Mouse (Mus musculus): Measurements from ENCODE around the gene Lrmda. TPM values are rescaled to one million over a fixed set of nuclear protein-coding genes. Genes with fewer than 3 reads are reported as not detected.

Gene Lrmda
- polyA plus RNA-seq, 1 experiment from 2014 or later: 0.60 TPM

- no peak overlapping the region for H3K9ac ChIP-seq
- H3K27ac ChIP-seq (replicated peaks): no peak overlapping the region
- 28% methylated on average over 3 of the region's 3 CpGs for WGBS
- H3K4me3 ChIP-seq: no peak overlapping the region
- H3K9me3 ChIP-seq: no peaks in the 10 kb centered on the region
- peaks cover 13% of the 10 kb centered on the region for H3K4me1 ChIP-seq
- no peak for ATAC-seq (ENCODE audit: extremely low read depth, insufficient number of reproducible peaks, low FRiP score, low TSS enrichment)
- no peak overlapping the region for H3K4me2 ChIP-seq
- no peaks in the 10 kb centered on the region for H3K36me3 ChIP-seq
- no peaks in the 10 kb centered on the region for H3K27me3 ChIP-seq (replicated peaks)
Measured at GRCm38 (mm10) chr14:22144014-22144413, 124.5 kb downstream of the Lrmda start.

DNA sequence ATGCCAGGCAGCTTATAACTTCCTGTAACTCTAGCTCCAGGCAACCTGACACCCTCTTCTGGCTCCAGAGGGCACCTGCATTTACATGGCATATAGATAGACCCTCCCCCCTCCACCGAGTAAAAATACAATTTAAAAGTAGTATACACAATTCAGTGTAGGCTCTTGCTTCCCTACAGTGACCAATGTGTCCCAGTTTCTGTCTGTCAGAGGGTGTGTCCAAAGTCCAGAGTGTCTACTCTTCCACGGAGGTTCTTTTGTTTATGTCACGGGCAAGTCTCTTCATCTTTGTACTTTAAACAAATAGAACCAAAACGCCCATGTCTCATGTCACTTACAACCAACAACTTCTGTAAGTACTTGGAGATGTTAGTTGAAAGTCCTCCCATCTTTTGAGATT is 126.4 kb downstream of the Lrmda start:
- Histone ChIP-seq H3K4me1 (peaks cover 13% of the 10 kb centered on the region), H3K27me3 (replicated peaks) (no peaks in the 10 kb centered on the region), H3K4me2 (no peak overlapping the region), H3K9me3 (no peaks in the 10 kb centered on the region), H3K27ac (replicated peaks) (no peak overlapping the region), H3K9ac (no peak overlapping the region), H3K4me3 (no peak overlapping the region), H3K36me3 (no peaks in the 10 kb centered on the region)
- ATAC-seq (ENCODE audit: extremely low read depth, insufficient number of reproducible peaks, low FRiP score, low TSS enrichment): no peak
- 60% methylated on average over 4 of the region's 4 CpGs for whole genome bisulfite sequencing

- ATAC-seq (ENCODE audit: extremely low read depth, insufficient number of reproducible peaks, low FRiP score, low TSS enrichment): no peak
- H3K27me3 ChIP-seq (replicated peaks): no peaks in the 10 kb centered on the region; the same call in 1 of the 2 replicates
- H3K36me3 ChIP-seq: no peaks in the 10 kb centered on the region
- H3K9ac ChIP-seq: no peak overlapping the region
- no peak overlapping the region for H3K4me3 ChIP-seq
- WGBS: 70% methylated on average over 12 of the region's 12 CpGs
- H3K27ac ChIP-seq (replicated peaks): no peak overlapping the region
- H3K4me2 ChIP-seq: no peak overlapping the region
- H3K4me1 ChIP-seq: peaks cover 13% of the 10 kb centered on the region
- no peaks in the 10 kb centered on the region for H3K9me3 ChIP-seq
Measured at GRCm38 (mm10) chr14:22146508-22147044, 127.1 kb downstream of the Lrmda start.

GRCm38 (mm10) chr14:22147341-22148024 is 128.0 kb downstream of the Lrmda start:
- no peak overlapping the region for H3K4me3 ChIP-seq
- H3K9me3 ChIP-seq: no peaks in the 10 kb centered on the region
- H3K27ac ChIP-seq (replicated peaks): no peak overlapping the region
- H3K4me1 ChIP-seq: peaks cover 15% of the 10 kb centered on the region
- peaks cover 3% of the 10 kb centered on the region; the same call in 1 of the 2 replicates for H3K27me3 ChIP-seq (replicated peaks)
- no peak overlapping the region for H3K4me2 ChIP-seq
- 26% methylated on average over 4 of the region's 4 CpGs for WGBS
- H3K36me3 ChIP-seq: no peaks in the 10 kb centered on the region
- ATAC-seq (ENCODE audit: extremely low read depth, insufficient number of reproducible peaks, low FRiP score, low TSS enrichment): no peak
- no peak overlapping the region for H3K9ac ChIP-seq

DNA sequence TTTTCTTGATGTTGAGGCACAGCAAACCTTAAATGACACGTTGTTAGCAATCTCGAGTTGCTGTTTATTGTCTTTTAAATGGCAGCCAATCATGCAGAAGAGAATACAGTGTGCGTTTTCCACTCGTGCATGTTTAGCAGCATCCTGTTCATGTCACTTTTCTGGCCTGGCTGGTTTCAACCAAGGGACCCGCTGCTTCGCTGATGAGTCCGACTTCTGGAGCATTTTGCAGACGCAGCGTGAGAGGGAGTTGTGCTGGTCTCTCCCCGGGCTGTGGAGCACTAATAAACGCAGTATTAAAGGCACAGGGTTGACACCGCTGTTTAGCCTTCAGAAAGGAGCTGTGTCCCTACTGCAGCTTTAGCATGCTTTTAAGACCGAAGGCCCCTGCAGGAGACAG is 133.2 kb downstream of the Lrmda start:
- Histone ChIP-seq H3K9ac (no peak overlapping the region), H3K4me3 (no peak overlapping the region), H3K4me1 (peaks cover 39% of the 10 kb centered on the region), H3K36me3 (no peaks in the 10 kb centered on the region), H3K27me3 (replicated peaks) (peaks cover 3% of the 10 kb centered on the region; the same call in 1 of the 2 replicates), H3K27ac (replicated peaks) (no peak overlapping the region), H3K4me2 (no peak overlapping the region), H3K9me3 (no peaks in the 10 kb centered on the region)
- ATAC-seq (ENCODE audit: extremely low read depth, insufficient number of reproducible peaks, low FRiP score, low TSS enrichment): no peak
- WGBS: 61% methylated on average over 13 of the region's 13 CpGs

- Histone ChIP-seq H3K9ac (no peak overlapping the region), H3K27ac (replicated peaks) (no peak overlapping the region), H3K4me1 (peaks cover 36% of the 10 kb centered on the region), H3K36me3 (no peaks in the 10 kb centered on the region), H3K4me2 (no peak overlapping the region), H3K9me3 (no peaks in the 10 kb centered on the region), H3K27me3 (replicated peaks) (peaks cover 3% of the 10 kb centered on the region; the same call in 1 of the 2 replicates), H3K4me3 (no peak overlapping the region)
- ATAC-seq (ENCODE audit: extremely low read depth, insufficient number of reproducible peaks, low FRiP score, low TSS enrichment): no peak
- WGBS: 63% methylated on average over 8 of the region's 8 CpGs
Measured at GRCm38 (mm10) chr14:22154096-22154495, 134.6 kb downstream of the Lrmda start.

- H3K9ac ChIP-seq: no peak overlapping the region
- no peak for ATAC-seq (ENCODE audit: extremely low read depth, insufficient number of reproducible peaks, low FRiP score, low TSS enrichment)
- H3K27me3 ChIP-seq (replicated peaks): peaks cover 3% of the 10 kb centered on the region; the same call in 1 of the 2 replicates
- H3K4me1 ChIP-seq: peaks cover 36% of the 10 kb centered on the region
- H3K27ac ChIP-seq (replicated peaks): no peak overlapping the region
- no peak overlapping the region for H3K4me2 ChIP-seq
- H3K9me3 ChIP-seq: no peaks in the 10 kb centered on the region
- H3K36me3 ChIP-seq: no peaks in the 10 kb centered on the region
- WGBS: 18% methylated on average over 2 of the region's 2 CpGs
- no peak overlapping the region for H3K4me3 ChIP-seq
Measured at GRCm38 (mm10) chr14:22155034-22155433, 135.5 kb downstream of the Lrmda start.

DNA sequence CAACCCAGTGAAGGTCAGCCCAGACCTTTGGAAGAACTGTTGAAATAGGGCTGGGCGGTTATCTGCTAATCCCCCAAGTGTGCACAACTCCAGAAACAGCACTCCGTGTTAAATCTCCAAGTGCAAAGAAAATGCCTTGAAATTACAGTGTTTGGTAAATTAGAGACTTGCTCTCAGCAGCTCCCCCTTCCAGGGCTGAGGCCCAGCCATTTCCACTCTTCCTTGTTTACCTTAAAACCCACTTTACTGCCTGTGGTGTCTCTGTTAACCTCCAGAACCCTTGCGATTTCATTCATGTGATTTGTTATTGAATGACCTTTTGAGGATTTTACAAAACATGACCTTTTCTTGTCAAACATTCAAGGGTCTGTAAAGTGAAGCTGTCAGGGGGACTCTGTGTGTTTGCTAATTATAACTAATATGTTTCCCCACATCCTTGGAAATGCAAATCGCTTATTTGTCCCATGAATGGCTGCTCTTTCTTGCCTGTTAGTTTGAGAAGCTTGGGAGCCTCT is 136.1 kb downstream of the Lrmda start:
- Histone ChIP-seq H3K4me1 (peaks cover 36% of the 10 kb centered on the region), H3K27me3 (replicated peaks) (peaks cover 3% of the 10 kb centered on the region; the same call in 1 of the 2 replicates), H3K4me2 (no peak overlapping the region), H3K36me3 (no peaks in the 10 kb centered on the region), H3K27ac (replicated peaks) (no peak overlapping the region), H3K4me3 (no peak overlapping the region), H3K9ac (no peak overlapping the region), H3K9me3 (no peaks in the 10 kb centered on the region)
- WGBS: 58% methylated on average over 4 of the region's 4 CpGs
- ATAC-seq (ENCODE audit: extremely low read depth, insufficient number of reproducible peaks, low FRiP score, low TSS enrichment): no peak

DNA sequence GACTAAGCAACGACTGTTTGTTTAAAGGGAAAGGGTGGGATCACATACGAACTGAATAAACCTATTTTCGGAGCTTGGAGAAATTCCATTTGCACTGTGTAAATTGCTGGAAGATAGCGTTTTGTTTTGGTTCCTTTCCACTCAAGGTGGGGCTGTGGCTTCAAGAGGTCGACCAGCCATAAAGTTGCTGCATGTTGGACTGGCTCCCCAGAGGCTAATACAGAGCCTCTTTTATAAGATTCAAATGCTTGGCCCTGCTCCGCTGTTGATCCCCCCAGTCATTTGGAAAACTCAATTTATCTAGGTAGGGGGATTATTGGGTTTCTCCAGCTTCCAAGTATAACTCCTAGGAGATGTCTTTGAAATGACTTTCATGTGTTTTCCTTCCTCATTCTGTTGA is 137.5 kb downstream of the Lrmda start:
- no peaks in the 10 kb centered on the region for H3K9me3 ChIP-seq
- no peaks in the 10 kb centered on the region for H3K27me3 ChIP-seq (replicated peaks)
- WGBS: 55% methylated on average over 6 of the region's 6 CpGs
- H3K9ac ChIP-seq: no peak overlapping the region
- H3K4me2 ChIP-seq: no peak overlapping the region
- no peaks in the 10 kb centered on the region for H3K36me3 ChIP-seq
- H3K27ac ChIP-seq (replicated peaks): no peak overlapping the region
- H3K4me1 ChIP-seq: peaks cover 36% of the 10 kb centered on the region
- no peak for ATAC-seq (ENCODE audit: extremely low read depth, insufficient number of reproducible peaks, low FRiP score, low TSS enrichment)
- H3K4me3 ChIP-seq: no peak overlapping the region

DNA sequence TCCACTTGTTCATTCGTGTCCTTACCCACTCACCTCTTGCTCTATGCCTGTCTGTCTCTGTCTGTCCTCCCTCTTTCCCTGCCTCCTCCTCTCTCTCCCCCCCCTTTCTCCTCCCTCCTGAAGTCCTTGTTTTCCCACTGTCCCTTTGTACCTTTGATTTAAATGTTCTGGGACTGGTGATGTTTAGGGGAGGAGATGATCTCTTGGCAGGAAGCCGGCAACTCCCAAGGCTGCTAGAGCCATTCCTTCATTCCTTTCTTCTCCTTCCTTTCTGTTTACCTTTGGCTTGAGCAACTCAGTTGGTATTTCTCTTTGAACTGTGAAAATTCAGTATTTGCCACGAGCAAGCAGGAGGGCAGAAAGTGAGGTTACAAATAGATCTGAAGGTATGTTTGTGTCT is 141.9 kb downstream of the Lrmda start:
- Histone ChIP-seq H3K27me3 (replicated peaks) (no peaks in the 10 kb centered on the region), H3K36me3 (no peaks in the 10 kb centered on the region), H3K4me2 (no peak overlapping the region), H3K9ac (no peak overlapping the region), H3K4me1 (peaks cover 11% of the 10 kb centered on the region; the same call in 1 of the 2 replicates), H3K27ac (replicated peaks) (no peak overlapping the region), H3K9me3 (no peaks in the 10 kb centered on the region), H3K4me3 (no peak overlapping the region)
- ATAC-seq (ENCODE audit: extremely low read depth, insufficient number of reproducible peaks, low FRiP score, low TSS enrichment): no peak
- WGBS: 31% methylated on average over 3 of the region's 3 CpGs

GRCm38 (mm10) chr14:22167285-22167684 is 147.8 kb downstream of the Lrmda start:
- no peak for ATAC-seq (ENCODE audit: extremely low read depth, insufficient number of reproducible peaks, low FRiP score, low TSS enrichment)
- H3K27me3 ChIP-seq (replicated peaks): peaks cover 15% of the 10 kb centered on the region
- WGBS: 41% methylated on average over 7 of the region's 7 CpGs

More at GRCm38 (mm10) chr14:22167285-22167684, 147.8 kb downstream of the Lrmda start:
- H3K36me3 ChIP-seq: no peaks in the 10 kb centered on the region
- no peaks in the 10 kb centered on the region for H3K9me3 ChIP-seq
- peaks cover 32% of the 10 kb centered on the region for H3K4me1 ChIP-seq
- no peak overlapping the region for H3K27ac ChIP-seq (replicated peaks)
- 0 out of 2 replicates have a peak overlapping the region, but pooled peaks have one; percentile 37 for H3K9ac ChIP-seq
- H3K4me2 ChIP-seq: peak overlapping the region; percentile 43
- H3K4me3 ChIP-seq: no peak overlapping the region
